Mouse (Mus musculus) liver, embryonic 14.5 days (tissue): ENCODE measurements at regions not wholly inside any gene's neighbourhood (a gene's known extent, or its start where the extent isn't known, plus 50 kb on each side); places are given as distances from the start of the nearest gene placed in this dataset.

ENCODE experiments used
- CTCF ChIP-seq: IDR thresholded peaks from 2 replicates; pipeline ENCODE4 v1.5.1; 2016; ENCODE audit warnings: antibody characterized with exemption, low read depth, control low read depth
- EP300 ChIP-seq: IDR thresholded peaks from 2 replicates; pipeline ENCODE4 v1.6.1; 2016; ENCODE audit warnings: antibody characterized with exemption, low read depth

DNA sequence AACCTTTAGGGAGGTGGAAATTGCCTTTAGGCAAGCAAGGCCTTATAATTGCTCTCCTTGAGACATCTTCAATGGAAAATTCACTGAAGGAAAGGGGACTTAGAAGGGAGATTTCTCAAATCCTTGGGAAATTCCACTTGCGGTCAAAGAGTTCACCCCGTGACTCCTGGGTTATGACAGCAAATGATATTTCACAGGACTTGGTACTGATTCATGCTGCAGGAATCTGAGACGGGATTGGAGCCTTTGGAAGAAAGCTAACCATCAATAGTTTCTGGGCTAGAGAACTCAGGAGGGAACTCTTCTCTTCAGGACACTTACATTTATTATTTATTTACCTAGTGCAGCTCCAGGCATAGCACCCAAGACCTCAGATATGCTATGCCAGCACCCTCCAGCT is 52.8 kb upstream of the Cxcl5 start:
- TF ChIP-seq CTCF (no peak), EP300 (no peak)
